Mouse (Mus musculus): ENCODE measurements around the gene Mcm5. TPM values are rescaled to one million over a fixed set of nuclear protein-coding genes. Genes with fewer than 3 reads are reported as not detected.
A peak's percentile ranks its signal among the peaks of the same experiment; 100 is the strongest.

Mcm5 gene
- polyA plus RNA-seq, 1 experiment from 2014 or later = 250 TPM

- no peak overlapping the region for H3K4me2 ChIP-seq
- H3K4me1 ChIP-seq (replicated peaks) = no peaks in the 10 kb centered on the region
- H3K9ac ChIP-seq (replicated peaks) = no peak overlapping the region
- 49% methylated on average over 8 of the region's 8 CpGs for WGBS
- no peak overlapping the region for H3K27ac ChIP-seq
- peaks cover 23% of the 10 kb centered on the region for H3K36me3 ChIP-seq
- H3K27me3 ChIP-seq = no peaks in the 10 kb centered on the region
- H3K9me3 ChIP-seq = no peaks in the 10 kb centered on the region
- no peak for ATAC-seq (ENCODE audit: insufficient number of reproducible peaks, insufficient read depth, low FRiP score, low TSS enrichment, low read depth)
- no peak overlapping the region for H3K4me3 ChIP-seq (replicated peaks)
Observed at GRCm38 (mm10) chr8:75103376-75103878, 5.9 kb upstream of the Mcm5 start.

DNA sequence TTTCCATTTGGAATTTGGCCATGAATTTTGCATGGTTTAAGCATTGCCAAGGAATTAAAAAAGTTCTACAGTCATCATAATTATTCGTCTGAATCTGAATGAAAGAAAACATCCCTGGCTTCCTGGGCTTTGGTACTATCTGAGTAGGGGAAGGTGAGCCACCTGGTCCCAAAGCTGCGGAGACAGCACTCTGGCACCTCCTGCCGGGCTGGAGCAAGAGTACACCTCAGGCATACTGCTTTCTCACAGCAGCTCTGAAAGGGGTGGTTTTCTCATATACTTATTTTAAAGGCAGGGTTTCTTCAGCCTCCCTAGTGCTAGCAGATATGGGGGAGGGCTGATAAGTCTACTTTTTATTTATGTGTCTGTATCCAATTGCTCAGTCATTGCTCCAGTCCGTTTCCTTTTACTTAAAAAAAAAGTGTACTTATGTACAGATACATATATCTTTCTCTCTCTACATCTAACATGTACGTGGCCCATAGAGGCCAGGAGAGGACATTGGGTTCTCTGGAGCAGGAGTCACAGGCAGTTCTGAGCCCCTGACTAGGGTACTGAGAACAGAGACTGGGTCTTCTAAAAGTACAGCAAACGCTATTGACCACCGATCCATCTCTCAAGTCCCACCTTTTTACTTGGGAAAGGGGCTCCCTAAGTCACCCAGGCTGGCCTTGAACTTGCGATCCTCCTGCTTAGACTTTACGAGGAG is 688 bp upstream of the Mcm5 start:
- WGBS = 1% methylated on average over 9 of the region's 9 CpGs
- Histone ChIP-seq H3K4me1 (replicated peaks) (peaks cover 21% of the 10 kb centered on the region), H3K36me3 (peaks cover 31% of the 10 kb centered on the region), H3K27me3 (no peaks in the 10 kb centered on the region), H3K4me2 (peak overlapping the region; percentile 61), H3K9ac (replicated peaks) (peak overlapping the region; percentile 84), H3K4me3 (replicated peaks) (peak overlapping the region; percentile 83), H3K27ac (peak overlapping the region; percentile 95), H3K9me3 (no peaks in the 10 kb centered on the region)
- peak; percentile 60 for ATAC-seq (ENCODE audit: insufficient number of reproducible peaks, insufficient read depth, low FRiP score, low TSS enrichment, low read depth)

GRCm38 (mm10) chr8:75110093-75110492 is 724 bp downstream of the Mcm5 start:
- ATAC-seq (ENCODE audit: insufficient number of reproducible peaks, insufficient read depth, low FRiP score, low TSS enrichment, low read depth) = no peak
- Histone ChIP-seq H3K4me1 (replicated peaks) (peaks cover 21% of the 10 kb centered on the region), H3K27ac (no peak overlapping the region)

DNA sequence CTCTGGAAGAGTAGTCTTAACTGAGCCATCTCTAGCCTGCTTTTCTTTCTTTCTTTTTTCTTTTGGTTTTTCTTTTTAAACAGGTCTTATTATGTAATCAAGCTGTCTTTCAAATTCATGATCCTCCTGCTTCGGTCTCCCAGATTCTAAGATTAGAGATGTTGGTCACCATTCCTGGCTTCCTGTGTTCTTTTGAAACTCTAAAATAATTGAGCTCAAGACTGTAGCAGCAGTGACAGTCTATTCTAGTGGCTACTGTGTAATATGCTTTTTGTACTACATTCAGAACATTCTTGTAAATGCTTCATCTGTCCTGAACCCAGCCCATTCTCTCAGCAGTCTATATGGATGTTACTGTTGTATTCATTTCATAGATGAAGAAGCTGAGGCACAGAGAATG is 9.1 kb downstream of the Mcm5 start:
- WGBS = 87% methylated on average over 1 of the region's 1 CpGs
- H3K27ac ChIP-seq = no peak overlapping the region
- ATAC-seq (ENCODE audit: insufficient number of reproducible peaks, insufficient read depth, low FRiP score, low TSS enrichment, low read depth) = no peak
- no peak overlapping the region for H3K4me3 ChIP-seq (replicated peaks)
- H3K36me3 ChIP-seq = peaks cover 99% of the 10 kb centered on the region
- no peak overlapping the region for H3K9ac ChIP-seq (replicated peaks)
- no peaks in the 10 kb centered on the region for H3K4me1 ChIP-seq (replicated peaks)
- H3K4me2 ChIP-seq = no peak overlapping the region
- no peaks in the 10 kb centered on the region for H3K9me3 ChIP-seq
- H3K27me3 ChIP-seq = no peaks in the 10 kb centered on the region

More at GRCm38 (mm10) chr8:75110093-75110492, 724 bp downstream of the Mcm5 start:
- Histone ChIP-seq H3K36me3 (peaks cover 45% of the 10 kb centered on the region), H3K9me3 (no peaks in the 10 kb centered on the region), H3K4me3 (replicated peaks) (peak overlapping the region; percentile 83), H3K4me2 (peak overlapping the region; percentile 97), H3K27me3 (no peaks in the 10 kb centered on the region), H3K9ac (replicated peaks) (peak overlapping the region; percentile 86)
- 17% methylated on average over 13 of the region's 13 CpGs for WGBS

- no peak overlapping the region for H3K4me3 ChIP-seq (replicated peaks)
- no peak overlapping the region for H3K4me2 ChIP-seq
- H3K9ac ChIP-seq (replicated peaks) = no peak overlapping the region
- H3K27ac ChIP-seq = no peak overlapping the region
- H3K27me3 ChIP-seq = no peaks in the 10 kb centered on the region
- WGBS = 93% methylated on average over 2 of the region's 2 CpGs
- ATAC-seq (ENCODE audit: insufficient number of reproducible peaks, insufficient read depth, low FRiP score, low TSS enrichment, low read depth) = no peak
- H3K4me1 ChIP-seq (replicated peaks) = no peaks in the 10 kb centered on the region
- H3K9me3 ChIP-seq = no peaks in the 10 kb centered on the region
- H3K36me3 ChIP-seq = peaks cover 99% of the 10 kb centered on the region
Observed at GRCm38 (mm10) chr8:75119287-75119686, 9.9 kb downstream of the Mcm5 start.

GRCm38 (mm10) chr8:75119747-75120146 is 10.4 kb downstream of the Mcm5 start:
- Histone ChIP-seq H3K36me3 (peaks cover 99% of the 10 kb centered on the region), H3K9ac (replicated peaks) (no peak overlapping the region), H3K27ac (no peak overlapping the region), H3K9me3 (no peaks in the 10 kb centered on the region), H3K4me1 (replicated peaks) (no peaks in the 10 kb centered on the region), H3K4me3 (replicated peaks) (no peak overlapping the region), H3K4me2 (no peak overlapping the region), H3K27me3 (no peaks in the 10 kb centered on the region)
- WGBS = 91% methylated on average over 2 of the region's 2 CpGs
- ATAC-seq (ENCODE audit: insufficient number of reproducible peaks, insufficient read depth, low FRiP score, low TSS enrichment, low read depth) = no peak

DNA sequence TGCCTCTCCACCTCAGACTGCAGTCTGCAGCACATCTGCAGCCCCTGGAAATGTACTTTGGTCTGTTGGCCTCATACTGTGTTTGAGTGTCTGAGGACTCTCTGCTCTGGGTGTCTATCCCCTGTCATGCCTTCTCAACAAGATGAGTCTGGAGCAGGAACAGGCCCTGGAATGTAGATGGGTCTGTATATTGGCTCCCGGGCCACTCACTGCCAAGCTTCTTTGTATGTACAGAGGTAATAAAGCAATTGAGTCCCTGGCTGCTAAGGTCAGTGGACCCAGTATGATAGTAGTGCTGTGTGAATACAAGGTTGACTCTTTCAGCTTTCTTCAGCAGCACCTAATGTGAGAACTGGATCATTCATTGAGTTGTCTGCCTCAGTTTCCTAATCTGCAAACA is 18.0 kb downstream of the Mcm5 start:
- H3K4me1 ChIP-seq (replicated peaks) = no peaks in the 10 kb centered on the region
- no peak overlapping the region for H3K9ac ChIP-seq (replicated peaks)
- no peaks in the 10 kb centered on the region for H3K27me3 ChIP-seq
- H3K9me3 ChIP-seq = no peaks in the 10 kb centered on the region
- 59% methylated on average over 1 of the region's 1 CpGs for WGBS
- H3K36me3 ChIP-seq = peaks cover 91% of the 10 kb centered on the region
- no peak overlapping the region for H3K27ac ChIP-seq
- no peak overlapping the region for H3K4me3 ChIP-seq (replicated peaks)
- H3K4me2 ChIP-seq = no peak overlapping the region
- ATAC-seq (ENCODE audit: insufficient number of reproducible peaks, insufficient read depth, low FRiP score, low TSS enrichment, low read depth) = no peak

GRCm38 (mm10) chr8:75132485-75132884 is 23.1 kb downstream of the Mcm5 start:
- ATAC-seq (ENCODE audit: insufficient number of reproducible peaks, insufficient read depth, low FRiP score, low TSS enrichment, low read depth) = no peak
- H3K27me3 ChIP-seq = no peaks in the 10 kb centered on the region
- WGBS = 11% methylated on average over 3 of the region's 3 CpGs
- H3K4me3 ChIP-seq (replicated peaks) = no peak overlapping the region
- no peak overlapping the region for H3K27ac ChIP-seq
- H3K4me1 ChIP-seq (replicated peaks) = no peaks in the 10 kb centered on the region
- H3K36me3 ChIP-seq = peaks cover 40% of the 10 kb centered on the region
- H3K4me2 ChIP-seq = no peak overlapping the region
- H3K9me3 ChIP-seq = no peaks in the 10 kb centered on the region
- no peak overlapping the region for H3K9ac ChIP-seq (replicated peaks)

- H3K4me3 ChIP-seq (replicated peaks) = no peak overlapping the region
- no peaks in the 10 kb centered on the region for H3K27me3 ChIP-seq
- peaks cover 34% of the 10 kb centered on the region for H3K36me3 ChIP-seq
- 0 out of 2 replicates have a peak overlapping the region, but pooled peaks have one; percentile 12 for H3K27ac ChIP-seq
- no peak for ATAC-seq (ENCODE audit: insufficient number of reproducible peaks, insufficient read depth, low FRiP score, low TSS enrichment, low read depth)
- no peak overlapping the region for H3K9ac ChIP-seq (replicated peaks)
- 86% methylated on average over 2 of the region's 2 CpGs for WGBS
- H3K4me2 ChIP-seq = no peak overlapping the region
- no peaks in the 10 kb centered on the region for H3K4me1 ChIP-seq (replicated peaks)
- H3K9me3 ChIP-seq = no peaks in the 10 kb centered on the region
Observed at GRCm38 (mm10) chr8:75133399-75133798, 24.0 kb downstream of the Mcm5 start.

DNA sequence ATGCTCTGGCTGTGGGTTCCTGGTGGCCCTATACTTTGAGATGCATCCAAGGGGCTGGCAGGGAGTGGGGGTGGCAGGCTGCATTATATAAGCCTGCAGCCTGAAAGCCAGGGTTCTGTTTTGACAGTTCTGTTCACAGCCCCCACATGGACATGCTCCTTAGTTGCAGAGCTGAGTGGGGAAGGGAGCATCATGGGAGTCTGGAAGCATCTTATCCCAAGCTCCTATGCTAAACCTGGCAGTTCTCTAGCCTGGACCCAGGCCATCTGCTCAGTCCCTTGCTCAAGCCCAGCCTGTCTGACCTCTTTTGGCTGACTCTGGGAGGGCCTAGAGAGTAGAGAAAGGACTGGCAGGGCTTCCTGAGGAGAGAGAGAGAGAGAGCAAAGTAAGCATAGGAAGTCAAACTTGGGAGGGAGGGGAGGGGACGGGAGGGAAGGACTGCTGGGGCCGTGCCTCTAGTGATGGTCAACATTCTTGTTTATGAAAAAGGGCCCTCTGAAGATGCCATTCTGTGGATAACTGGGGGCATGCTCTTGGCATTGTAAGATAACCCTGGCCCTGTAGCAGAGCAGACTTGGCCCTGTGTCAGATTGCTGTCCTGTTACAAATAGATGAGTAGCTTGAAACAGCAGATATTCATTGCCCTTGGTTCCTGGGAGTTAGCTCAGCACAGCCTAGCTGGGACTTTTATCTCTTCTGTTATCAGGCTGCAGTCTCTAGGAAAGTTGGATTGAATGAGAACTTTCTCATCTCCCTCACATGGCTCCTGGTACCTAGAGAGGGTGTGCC is 25.4 kb downstream of the Mcm5 start:
- H3K4me2 ChIP-seq = no peak overlapping the region
- no peaks in the 10 kb centered on the region for H3K4me1 ChIP-seq (replicated peaks)
- no peak overlapping the region for H3K9ac ChIP-seq (replicated peaks)
- no peaks in the 10 kb centered on the region for H3K9me3 ChIP-seq
- 59% methylated on average over 2 of the region's 2 CpGs for WGBS
- no peak overlapping the region for H3K4me3 ChIP-seq (replicated peaks)
- no peaks in the 10 kb centered on the region for H3K27me3 ChIP-seq
- H3K36me3 ChIP-seq = peaks cover 20% of the 10 kb centered on the region; the same call in 1 of the 2 replicates
- ATAC-seq (ENCODE audit: insufficient number of reproducible peaks, insufficient read depth, low FRiP score, low TSS enrichment, low read depth) = no peak
- no peak overlapping the region for H3K27ac ChIP-seq

- ATAC-seq (ENCODE audit: insufficient number of reproducible peaks, insufficient read depth, low FRiP score, low TSS enrichment, low read depth) = no peak
- no peaks in the 10 kb centered on the region for H3K4me1 ChIP-seq (replicated peaks)
- no peak overlapping the region for H3K4me2 ChIP-seq
- H3K9ac ChIP-seq (replicated peaks) = no peak overlapping the region
- no peak overlapping the region for H3K27ac ChIP-seq
- H3K9me3 ChIP-seq = no peaks in the 10 kb centered on the region
- H3K4me3 ChIP-seq (replicated peaks) = no peak overlapping the region
- H3K36me3 ChIP-seq = peaks cover 10% of the 10 kb centered on the region; the same call in 1 of the 2 replicates
- H3K27me3 ChIP-seq = no peaks in the 10 kb centered on the region
- WGBS = 32% methylated on average over 1 of the region's 1 CpGs
Observed at GRCm38 (mm10) chr8:75135756-75136155, 26.4 kb downstream of the Mcm5 start.
